Mouse (Mus musculus) stomach, postnatal 0 days (tissue): ENCODE results near the gene Ccdc92. TPM values are rescaled to one million over a fixed set of nuclear protein-coding genes. Genes with fewer than 3 reads are reported as not detected.

ENCODE experiments used
- ATAC-seq: fragments of 200-750 bp; cut with Nextera tagmentation; 2 replicates; pipeline ENCODE4 v1.8.0; 2017; ENCODE audit not compliant: low FRiP score, low TSS enrichment
- DNase-seq: peaks from one replicate; pipeline ENCODE4 v3.0.0-alpha.2; 2016; ENCODE audit warnings: low spot score
- H3K27ac ChIP-seq: fragments of 300-500 bp; sonication (generic); replicated peaks from 2 replicates; pipeline ENCODE4 v1.5.1; 2014; ENCODE audit warnings: mild to moderate bottlenecking, control low read depth
- H3K27me3 ChIP-seq: fragments of 300-500 bp; sonication (generic); 2 replicates; pipeline ENCODE4 v1.6.1; 2014; ENCODE audit warnings: low read length; ENCODE audit not compliant: control insufficient read depth, insufficient read depth
- H3K36me3 ChIP-seq: fragments of 300-500 bp; sonication (generic); 2 replicates; pipeline ENCODE4 v1.6.1; 2014; ENCODE audit warnings: low read length, mixed read lengths; ENCODE audit not compliant: control insufficient read depth, insufficient read depth
- H3K4me1 ChIP-seq: fragments of 300-500 bp; sonication (generic); replicated peaks from 2 replicates; pipeline ENCODE4 v1.6.1; 2014; ENCODE audit warnings: antibody characterized with exemption; ENCODE audit not compliant: control insufficient read depth, insufficient read depth
- H3K4me2 ChIP-seq: fragments of 300-500 bp; sonication (generic); replicated peaks from 2 replicates; pipeline ENCODE4 v1.6.1; 2014; ENCODE audit warnings: low read depth, mild to moderate bottlenecking, control low read depth, moderate library complexity
- H3K4me3 ChIP-seq: fragments of 300-500 bp; sonication (generic); 2 replicates; pipeline ENCODE4 v1.5.1; 2014; ENCODE audit warnings: low read depth, low read length, control low read depth
- H3K9ac ChIP-seq: fragments of 300-500 bp; sonication (generic); 2 replicates; pipeline ENCODE4 v1.6.1; 2014; ENCODE audit warnings: mild to moderate bottlenecking, low read length, control low read depth, mixed read lengths
- H3K9me3 ChIP-seq: fragments of 300-500 bp; sonication (generic); 2 replicates; pipeline ENCODE4 v1.6.1; 2016; ENCODE audit warnings: low read length; ENCODE audit not compliant: control insufficient read depth
- CTCF ChIP-seq: IDR thresholded peaks from 2 replicates; pipeline ENCODE4 v1.5.1; 2016; ENCODE audit warnings: antibody characterized with exemption, low read depth, mild to moderate bottlenecking, moderate library complexity
- EP300 ChIP-seq: optimal IDR thresholded peaks from 2 replicates; pipeline ENCODE3; 2016; ENCODE audit warnings: antibody characterized with exemption
- WGBS: fragments of 180-500 bp; shearing (Covaris S2); extraction: QIAGEN DNeasy Blood & Tissue Kit; methylation state at CpG from one replicate; pipeline ENCODE4 v1.1.7; 2014; 5-methylcytosine and 5-hydroxymethylcytosine counted together
- polyA plus RNA-seq: library from polyadenylated mRNA; unstranded; fragments of >200 nt; fragmentation: Nextera tagmentation; extraction: Ambion mirVana; gene quantifications from 2 replicates; pipeline ENCODE4 v1.2.1, GENCODE M21; 2015

Gene Ccdc92
- polyA plus RNA-seq, 1 experiment from 2014 or later: 4.1 TPM

- H3K4me1 ChIP-seq: no peaks in the 10 kb centered on the region
- H3K36me3 ChIP-seq: no peaks in the 10 kb centered on the region
- no peak for TF ChIP-seq EP300
- peak; percentile 53 for TF ChIP-seq CTCF
- no peak overlapping the region for H3K4me2 ChIP-seq
- H3K27ac ChIP-seq: no peak overlapping the region
- H3K9ac ChIP-seq: no peak overlapping the region
- H3K4me3 ChIP-seq: no peak overlapping the region
- ATAC-seq (no peak), DNase-seq (no peak)
- H3K9me3 ChIP-seq: no peaks in the 10 kb centered on the region
- 76% methylated on average over 7 of the region's 7 CpGs for WGBS
- H3K27me3 ChIP-seq: no peaks in the 10 kb centered on the region
Observed at GRCm38 (mm10) chr5:124785650-124786049, 76.6 kb downstream of the Ccdc92 start.

Other genes with a start within 250 kb of the Ccdc92 start
- gene Atp6v0a2, start 233.8 kb downstream of the Ccdc92 start, polyA plus RNA-seq: 27.2 and 29.2 TPM in 2 replicates
- 0.04 and 0.10 TPM in 2 replicates for gene Dnah10, start 137.3 kb downstream of the Ccdc92 start, polyA plus RNA-seq
- 39.7 and 41.5 TPM in 2 replicates for gene Zfp664, start 267 bp upstream of the Ccdc92 start, polyA plus RNA-seq
- 1.8 and 2.3 TPM in 2 replicates for gene Rflna, start 140.8 kb upstream of the Ccdc92 start, polyA plus RNA-seq